Mouse (Mus musculus): ENCODE data around the gene Tlr3. TPM values are rescaled to one million over a fixed set of nuclear protein-coding genes. Genes with fewer than 3 reads are reported as not detected.

Gene Tlr3
- total RNA-seq (2021) (1 to 10 TPM; 5.9 to 6.9 TPM), polyA plus RNA-seq (2012; rRNA removed) (6.2 and 8.9 TPM in 2 replicates)
- long read RNA-seq, partial matches to known transcripts: 1 of 2 reads
- long read RNA-seq, other reads (novel, unspliced or antisense): 1 of 2 reads

DNA sequence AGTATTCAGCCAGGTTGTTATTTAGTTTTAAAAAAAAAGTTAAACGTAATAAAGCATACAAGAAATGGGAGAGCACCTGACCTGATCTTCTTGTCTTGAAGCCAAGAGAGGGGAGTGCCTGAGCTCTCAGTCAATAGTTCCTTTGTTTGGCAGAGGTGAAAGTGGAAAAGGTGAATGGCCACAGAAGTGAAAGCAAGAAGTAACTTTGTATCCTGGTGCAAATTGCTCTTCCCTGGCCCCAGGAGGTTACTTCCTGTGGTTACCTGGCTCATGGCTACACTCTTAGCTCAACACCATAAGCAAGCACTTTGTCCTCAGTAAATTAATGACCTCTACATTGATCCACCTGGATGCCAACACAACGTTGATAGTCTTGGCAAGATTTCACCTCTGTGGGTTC lies at the start of gene Tlr3:
Tlr3 (minus strand) TSS at position 199 of the 400 bp plus-strand sequence.
- no peak for DNase-seq

DNA sequence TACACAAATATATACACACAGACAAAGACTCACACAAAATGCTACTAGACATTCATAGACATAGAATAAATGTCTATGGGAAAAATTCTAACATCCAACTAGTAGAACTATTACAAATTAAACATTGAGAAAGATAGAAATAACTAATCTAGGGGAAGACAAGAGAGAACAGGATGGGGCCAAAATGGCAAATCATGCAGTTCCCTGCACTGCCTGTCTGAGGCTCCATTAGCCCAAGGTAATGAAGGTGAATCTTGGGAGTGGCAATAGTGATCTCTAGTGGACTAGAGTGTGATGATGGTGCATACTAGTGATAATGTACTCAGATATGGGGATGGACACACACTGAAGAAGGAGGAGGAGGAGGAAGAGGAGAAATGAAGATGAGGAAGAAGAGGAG lies 47.0 kb upstream of the Tlr3 start:
- DNase-seq: no peak

DNA sequence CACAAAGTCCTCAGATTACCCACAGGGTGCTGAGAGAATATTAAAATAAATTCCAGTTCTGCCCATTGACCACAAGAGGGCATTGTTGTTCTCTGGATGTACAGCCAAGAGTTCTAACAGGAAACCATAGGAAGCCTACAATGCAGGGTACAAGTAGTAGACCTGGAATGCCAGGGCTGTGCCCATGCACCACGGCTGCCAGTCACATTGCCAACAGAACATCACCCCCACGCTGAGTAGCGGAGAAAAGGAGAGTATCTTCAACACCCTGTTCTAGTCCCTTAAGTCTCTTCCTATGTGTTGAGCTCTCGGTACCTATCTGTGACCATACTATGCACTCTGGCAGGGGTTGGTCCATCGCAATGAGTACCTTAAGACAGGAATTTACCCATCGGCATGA lies 43.5 kb upstream of the Tlr3 start:
- DNase-seq: peak; percentile 66

GRCm38 (mm10) chr8:45452115-45452514 lies 41.2 kb upstream of the Tlr3 start:
- no peak for DNase-seq

DNA sequence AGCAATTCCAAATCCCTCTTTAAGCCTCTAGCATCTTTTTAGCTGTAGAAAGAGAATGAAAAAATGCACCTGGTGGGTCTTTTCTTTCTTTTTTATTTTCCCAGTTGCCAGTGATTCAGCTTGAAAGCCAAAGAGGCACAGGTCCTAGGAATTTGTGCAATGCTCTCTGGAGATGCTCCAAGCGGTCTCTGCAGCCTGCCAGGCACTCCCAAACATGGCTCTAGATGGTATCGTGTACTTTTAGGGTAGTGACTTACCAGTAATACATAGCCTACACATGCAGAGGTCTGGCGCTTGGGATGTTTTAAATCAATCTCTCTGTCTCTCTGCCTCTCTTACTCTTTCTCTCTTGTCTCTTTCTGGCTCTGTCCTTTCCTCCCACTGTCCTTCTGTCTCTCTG lies 38.0 kb upstream of the Tlr3 start:
- DNase-seq: peak; percentile 35

GRCm38 (mm10) chr8:45448257-45448656 lies 37.4 kb upstream of the Tlr3 start:
- no peak for DNase-seq

DNA sequence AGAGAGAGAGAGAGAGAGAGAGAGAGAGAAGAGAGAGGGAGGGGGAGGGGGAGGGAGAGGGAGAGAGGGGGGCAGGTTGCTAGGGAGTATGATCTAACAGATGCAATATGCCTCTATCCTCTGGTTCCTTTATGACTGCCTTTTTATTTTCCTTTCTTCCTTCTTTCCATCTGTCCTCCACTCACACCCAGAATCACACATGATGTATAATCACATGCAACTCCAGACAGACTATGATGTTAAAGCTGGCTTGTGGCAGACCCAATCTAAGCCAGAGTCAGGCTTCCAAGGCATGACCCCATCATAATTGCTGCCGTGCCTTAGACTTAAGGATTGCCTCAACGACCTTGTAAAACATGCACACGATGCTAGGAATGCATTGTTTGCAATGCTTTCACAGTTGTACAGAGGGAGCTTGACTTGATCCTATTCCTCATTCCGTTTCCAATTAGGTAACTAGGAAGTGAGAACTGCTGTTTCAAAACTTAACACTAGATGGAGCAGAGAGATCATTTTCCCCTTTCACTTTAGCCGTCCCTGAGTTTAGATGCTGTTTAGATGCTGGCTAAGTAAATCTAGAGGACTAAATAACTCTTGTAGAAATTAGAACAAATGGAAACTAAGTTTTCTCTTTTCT lies 28.1 kb upstream of the Tlr3 start:
- DNase-seq: no peak

DNA sequence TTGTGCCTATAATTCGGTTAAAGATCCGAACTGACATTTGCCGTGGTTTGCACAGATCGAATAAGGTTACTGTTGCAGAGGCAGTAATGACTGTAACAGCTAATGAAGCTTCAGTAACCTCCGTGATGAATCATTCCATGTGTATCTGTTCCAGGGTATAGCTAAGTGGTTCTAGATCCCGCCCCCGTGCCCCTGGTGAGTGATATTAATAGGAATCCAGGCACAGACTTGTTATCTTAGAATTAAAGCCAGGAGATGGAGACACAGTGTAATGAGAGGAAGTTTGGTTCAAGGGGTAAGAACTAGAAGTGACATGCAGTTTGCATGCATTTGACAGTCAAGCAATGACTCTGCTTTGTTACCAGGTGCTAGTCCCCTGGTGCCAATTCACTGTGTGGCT lies 9.3 kb upstream of the Tlr3 start:
- DNase-seq: no peak

GRCm38 (mm10) chr8:45414965-45415364 lies 4.1 kb upstream of the Tlr3 start:
- no peak for DNase-seq

- DNase-seq: peak; percentile 85
Measured at GRCm38 (mm10) chr8:45410146-45410880, 567 bp downstream of the Tlr3 start.

DNA sequence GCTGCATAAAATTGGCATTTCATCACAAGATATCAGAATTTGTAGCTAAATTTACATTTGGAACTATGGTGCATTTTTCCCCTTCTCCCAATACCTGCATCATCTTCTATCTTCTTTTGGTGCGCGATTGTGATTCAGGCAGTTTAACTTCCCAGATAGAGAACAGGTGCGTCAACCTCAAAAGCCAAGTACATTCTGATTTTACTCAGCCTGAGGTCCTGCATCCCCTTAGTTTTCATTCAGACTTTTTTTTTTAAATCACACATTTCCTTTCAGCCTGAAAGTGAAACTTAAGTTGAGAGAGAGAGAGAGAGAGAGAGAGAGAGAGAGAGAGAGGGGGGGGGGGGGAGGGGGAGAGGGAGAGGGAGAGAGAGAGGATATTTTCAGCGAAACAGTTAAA lies 1.2 kb downstream of the Tlr3 start:
- no peak for DNase-seq

- no peak for DNase-seq
Measured at GRCm38 (mm10) chr8:45383250-45383649, 27.6 kb downstream of the Tlr3 start.

DNA sequence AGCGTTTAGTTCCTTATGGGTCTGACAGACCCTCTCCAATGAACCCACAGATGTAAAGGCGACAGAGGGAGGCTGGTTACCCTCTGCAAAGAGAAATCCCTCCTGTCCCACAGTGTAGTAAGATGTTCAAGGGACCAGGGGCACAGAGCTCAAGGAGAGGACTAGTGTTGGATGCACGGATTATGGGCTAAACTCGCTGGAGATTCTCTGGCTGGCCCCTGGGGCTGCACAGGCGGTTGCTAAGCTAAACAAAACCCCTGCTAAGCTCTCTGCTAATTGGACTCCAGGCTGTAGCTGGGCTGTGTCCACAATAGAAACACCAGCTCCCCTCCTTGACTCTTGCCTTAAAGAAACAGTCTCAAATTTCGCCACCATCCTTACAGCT lies 28.9 kb downstream of the Tlr3 start, which contains the start of gene Fam149a:
Fam149a (minus strand) TSS at position 329 of the 385 bp plus-strand sequence.
- DNase-seq: no peak

DNA sequence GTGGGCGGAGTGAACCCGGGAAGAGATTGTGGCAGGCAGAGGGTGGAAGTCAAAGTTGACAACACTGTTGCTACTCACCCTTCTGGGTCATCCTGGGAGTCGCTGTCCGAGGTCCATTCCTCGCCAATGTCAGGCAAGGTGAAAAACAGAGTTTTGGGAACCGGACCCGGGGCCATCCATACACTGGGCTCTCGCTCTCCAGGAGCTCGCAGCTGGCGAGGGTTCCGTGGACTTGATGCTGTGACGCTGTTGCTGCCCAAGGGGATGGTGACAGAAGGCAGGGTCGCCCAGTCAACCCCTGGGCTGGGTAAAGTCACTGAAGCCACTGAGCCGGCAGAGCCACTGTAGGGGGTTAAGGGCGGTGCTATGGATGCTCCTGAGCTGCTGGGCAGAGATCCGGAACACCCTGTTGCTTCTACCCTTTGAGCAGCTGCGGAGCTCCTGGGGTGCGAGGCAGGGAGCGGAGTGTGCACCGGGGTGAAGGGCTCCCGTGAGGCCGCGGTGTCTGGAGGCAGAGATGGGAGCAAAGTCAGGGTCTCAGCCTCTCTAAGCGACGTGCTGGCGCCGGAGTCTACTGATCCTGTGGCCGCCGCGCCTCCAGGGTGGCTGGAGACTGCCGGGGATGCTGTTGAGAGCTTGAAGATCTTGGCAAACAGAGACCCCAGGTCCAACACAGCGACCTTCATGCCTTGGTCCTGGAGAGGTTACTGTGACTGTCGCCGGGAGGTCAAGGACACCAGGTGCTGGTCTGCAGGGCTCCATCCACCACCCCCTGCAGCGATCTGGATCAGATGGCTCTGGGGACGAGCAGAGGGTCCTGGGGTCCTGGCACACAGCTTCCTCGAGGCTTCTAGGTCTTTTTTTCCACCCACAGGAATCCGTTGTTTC lies 29.6 kb downstream of the Tlr3 start:
- no peak for DNase-seq

GRCm38 (mm10) chr8:45380598-45380997 lies 30.3 kb downstream of the Tlr3 start:
- DNase-seq: no peak

- DNase-seq: no peak
Measured at GRCm38 (mm10) chr8:45374071-45374470, 36.8 kb downstream of the Tlr3 start.

DNA sequence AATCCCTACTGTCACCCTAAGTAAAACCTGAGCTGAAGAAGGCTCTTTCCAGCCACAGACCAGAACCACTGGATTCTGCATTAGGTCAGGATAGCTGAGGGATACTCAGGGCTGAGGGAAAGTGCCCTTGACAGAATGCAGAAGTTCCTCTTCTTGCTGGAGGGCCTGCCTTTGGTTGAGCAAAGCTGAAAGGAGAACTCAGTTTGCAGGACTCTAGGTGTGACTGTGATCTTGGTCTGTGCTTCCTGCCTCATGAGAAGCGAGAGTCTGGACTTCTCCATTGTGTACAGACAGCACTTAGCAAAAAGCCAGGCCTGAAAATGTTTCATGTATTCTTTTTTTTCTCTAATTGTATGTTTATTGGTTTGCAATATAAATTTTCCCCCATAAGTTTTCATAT lies 43.7 kb downstream of the Tlr3 start:
- DNase-seq: no peak

- DNase-seq: no peak
Measured at GRCm38 (mm10) chr8:45363220-45363619, 47.7 kb downstream of the Tlr3 start.

DNA sequence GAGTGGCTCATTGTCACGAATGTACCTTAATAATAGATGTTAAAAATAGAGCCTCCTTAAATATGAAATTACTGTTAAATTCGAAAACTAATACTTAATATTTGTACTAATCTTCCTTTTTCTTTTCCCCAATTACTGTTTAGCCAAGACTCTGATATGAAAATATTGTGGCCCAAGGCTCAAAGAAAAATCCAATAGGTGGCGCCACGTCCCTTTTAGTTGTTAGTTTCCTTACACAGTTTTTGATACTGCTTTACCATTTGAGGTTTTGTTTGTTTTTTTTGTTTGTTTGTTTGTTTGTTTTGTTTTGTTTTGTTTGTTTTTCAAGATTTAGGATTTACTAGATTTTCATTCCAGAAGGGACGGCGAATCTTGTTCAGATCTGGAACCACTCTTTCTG lies 48.6 kb downstream of the Tlr3 start:
- peak; percentile 9 for DNase-seq

GRCm38 (mm10) chr8:45359091-45359605 lies 51.7 kb downstream of the Tlr3 start:
- no peak for DNase-seq

- peak; percentile 66 for DNase-seq
Measured at GRCm38 (mm10) chr8:45358132-45358918, 52.6 kb downstream of the Tlr3 start.
